Mouse (Mus musculus) cerebellum, adult 2 months (tissue): Measurements from ENCODE around the gene Fgfr2.

ENCODE experiments used
- CTCF ChIP-seq: fragments of 200-500 bp; IDR thresholded peaks from 2 replicates; pipeline ENCODE4 v1.5.1; 2011; ENCODE audit warnings: low read depth, mild to moderate bottlenecking, control low read depth, low read length, moderate library complexity, borderline replicate concordance; ENCODE audit not compliant: insufficient read depth
- POLR2A ChIP-seq: fragments of 200-500 bp; IDR thresholded peaks from 2 replicates; pipeline ENCODE4 v1.6.1; 2011; ENCODE audit warnings: low read length, control low read depth, borderline replicate concordance; ENCODE audit not compliant: insufficient read depth

DNA sequence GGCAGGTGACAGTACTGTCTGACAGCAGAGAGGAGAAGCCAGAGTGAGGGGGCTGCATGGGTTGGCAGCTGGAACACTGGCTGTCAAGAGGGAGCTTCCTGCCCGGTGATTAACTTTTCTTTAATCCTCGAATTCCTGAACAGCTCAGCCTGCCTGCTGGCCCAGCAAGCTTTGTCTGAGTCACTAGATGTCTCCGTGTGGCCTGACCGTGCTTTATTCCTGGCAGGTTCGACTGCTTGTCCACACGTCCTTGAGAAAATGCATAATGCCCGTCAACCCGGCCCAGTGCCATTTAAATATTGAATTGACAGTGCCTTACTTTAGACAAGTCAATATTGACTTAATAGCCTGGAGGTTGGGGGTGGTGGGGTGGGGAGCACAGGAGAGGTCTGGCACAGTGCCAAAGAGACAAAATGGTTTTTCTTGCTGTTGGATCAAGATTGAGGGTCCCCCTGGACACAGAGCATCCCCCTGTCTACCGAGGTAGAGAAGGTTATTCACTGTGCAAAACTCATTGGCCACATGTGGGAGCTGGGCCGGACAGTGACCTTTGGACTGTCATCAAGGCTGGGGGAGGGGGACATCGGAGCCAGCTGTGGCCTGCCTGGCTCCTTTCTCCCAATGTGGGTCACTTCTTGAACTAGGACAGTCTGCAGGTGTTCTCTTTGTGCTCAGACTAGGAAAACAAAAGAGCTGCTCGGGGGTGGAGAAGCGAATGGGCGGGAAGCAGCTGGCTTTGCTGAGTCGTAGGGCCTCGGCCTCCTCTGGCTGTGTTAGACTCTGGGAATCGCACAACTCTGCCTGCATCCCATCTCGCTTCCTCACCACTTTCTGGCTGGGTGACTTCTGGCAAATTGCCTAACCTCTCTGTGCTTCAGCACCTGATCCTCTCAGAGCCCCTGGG lies 2287.9 kb downstream of the Fgfr2 start:
- TF ChIP-seq CTCF (no peak), POLR2A (no peak)
